Mouse (Mus musculus) kidney, adult 2 months (tissue): ENCODE measurements around the gene Pou6f1. TPM values are rescaled to one million over a fixed set of nuclear protein-coding genes. Genes with fewer than 3 reads are reported as not detected.
A peak's percentile ranks its signal among the peaks of the same experiment; 100 is the strongest.
"Not testable (repeated sequence)": the region's sequence is repeated elsewhere in the genome, so short reads cannot be mapped to it uniquely, and the experiment has no call there.

Experiments
- DNase-seq: peaks from one replicate; pipeline ENCODE4 v3.0.0; 2021
- H3K27ac ChIP-seq: fragments of 200-500 bp; 2 replicates; pipeline ENCODE4 v1.5.1; 2012; ENCODE audit warnings: low read depth, low read length, control low read depth, inconsistent platforms; ENCODE audit not compliant: insufficient read depth
- H3K27me3 ChIP-seq: fragments of 200-500 bp; replicated peaks from 2 replicates; pipeline ENCODE4 v1.6.1; 2012; ENCODE audit warnings: mild to moderate bottlenecking, moderate library complexity, low read length, inconsistent platforms; ENCODE audit not compliant: control insufficient read depth, insufficient read depth
- H3K36me3 ChIP-seq: fragments of 200-500 bp; 2 replicates; pipeline ENCODE4 v1.6.1; 2012; ENCODE audit warnings: mild to moderate bottlenecking, moderate library complexity, low read length, inconsistent platforms; ENCODE audit not compliant: control insufficient read depth, insufficient read depth
- H3K4me1 ChIP-seq: fragments of 200-500 bp; 2 replicates; pipeline ENCODE4 v1.6.1; 2011; ENCODE audit warnings: low read length; ENCODE audit not compliant: control insufficient read depth, insufficient read depth
- H3K4me3 ChIP-seq: fragments of 200-500 bp; 2 replicates; pipeline ENCODE4 v1.5.1; 2011; ENCODE audit warnings: mild to moderate bottlenecking, low read depth, low read length, control low read depth; ENCODE audit not compliant: insufficient read depth
- CTCF ChIP-seq: fragments of 200-500 bp; conservative IDR thresholded peaks from 2 replicates; pipeline ENCODE4 v1.5.1; 2011; ENCODE audit warnings: low read depth, mild to moderate bottlenecking, control low read depth, low read length, moderate library complexity, mixed read lengths; ENCODE audit not compliant: insufficient read depth, insufficient read length
- POLR2A ChIP-seq: fragments of 200-500 bp; IDR thresholded peaks from one replicate; pipeline ENCODE4 v1.6.1; 2011; ENCODE audit warnings: low read depth, low read length, control low read depth
- WGBS: fragments of 180-500 bp; shearing (Covaris S2); methylation state at CpG from one replicate; pipeline ENCODE4 v1.1.7; 2018; 5-methylcytosine and 5-hydroxymethylcytosine counted together
- polyA plus RNA-seq: library from polyadenylated mRNA; depleted of rRNA; stranded (reverse); fragments of >200 nt; gene quantifications from 2 replicates; pipeline ENCODE4 v1.2.3, GENCODE M21; 2012

The Pou6f1 gene
- polyA plus RNA-seq, 1 experiment, result 28.5 TPM

- DNase-seq, result no peak
- Histone ChIP-seq H3K4me3 (no peak overlapping the region), H3K27ac (no peak overlapping the region), H3K27me3 (no peaks in the 10 kb centered on the region), H3K4me1 (peaks cover 4% of the 10 kb centered on the region; the same call in 1 of the 2 replicates), H3K36me3 (no peaks in the 10 kb centered on the region)
- WGBS, result 82% methylated on average over 2 of the region's 2 CpGs
- TF ChIP-seq CTCF (no peak), POLR2A (no peak)
Observed at GRCm38 (mm10) chr15:100566531-100566930, 33.3 kb downstream of the Pou6f1 start.

GRCm38 (mm10) chr15:100557705-100558433, 41.9 kb downstream of the Pou6f1 start:
- TF ChIP-seq CTCF (no peak), POLR2A (no peak)
- DNase-seq, result no peak
- H3K36me3 ChIP-seq, result no peaks in the 10 kb centered on the region
- no peaks in the 10 kb centered on the region for H3K27me3 ChIP-seq
- no peak overlapping the region for H3K27ac ChIP-seq
- H3K4me3 ChIP-seq, result no peak overlapping the region
- 83% methylated on average over 5 of the region's 5 CpGs for WGBS
- no peaks in the 10 kb centered on the region for H3K4me1 ChIP-seq

DNA sequence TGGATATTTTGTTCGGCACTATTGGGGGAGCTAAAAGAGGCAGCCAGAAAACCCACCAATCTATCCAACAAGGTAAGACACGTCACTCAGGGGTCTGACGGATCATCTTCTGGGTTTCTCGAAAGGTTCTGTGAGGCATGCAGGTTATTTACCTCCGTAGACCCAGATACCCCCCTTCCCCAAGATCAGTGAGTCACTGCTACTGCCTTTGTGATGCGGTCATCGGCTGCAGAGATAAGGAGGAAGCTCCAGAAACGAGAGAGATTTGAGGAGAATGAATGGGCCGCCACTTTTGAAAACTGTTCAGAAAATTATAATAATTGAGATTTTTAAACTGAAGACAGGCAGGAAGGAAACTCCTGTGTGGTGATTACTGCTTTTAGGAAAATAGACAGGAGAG, 43.4 kb downstream of the Pou6f1 start:
- WGBS, result 87% methylated on average over 9 of the region's 9 CpGs
- Histone ChIP-seq H3K27me3 (no peaks in the 10 kb centered on the region), H3K4me1 (no peaks in the 10 kb centered on the region), H3K36me3 (no peaks in the 10 kb centered on the region), H3K27ac (no peak overlapping the region), H3K4me3 (no peak overlapping the region)
- no peak for DNase-seq
- no peak for TF ChIP-seq POLR2A
- no peak for TF ChIP-seq CTCF

DNA sequence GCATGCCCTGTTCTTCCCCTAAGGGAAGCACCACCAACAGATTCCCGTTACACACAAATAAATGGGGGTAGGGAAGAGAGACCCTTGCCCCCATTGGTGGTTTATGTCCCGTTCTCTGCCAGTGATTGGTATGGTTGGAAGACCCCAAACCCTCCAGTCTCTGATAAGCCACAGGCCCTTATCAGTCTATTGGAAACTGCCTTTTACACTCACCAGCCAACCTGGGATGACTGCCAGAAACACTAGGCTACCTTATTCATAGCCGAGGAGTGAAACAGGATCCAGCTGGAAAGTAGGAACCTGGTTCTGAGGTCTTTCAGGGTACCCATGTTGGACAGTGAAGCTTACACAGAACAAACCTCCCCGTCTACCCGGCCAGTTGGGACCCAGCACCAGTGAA, 43.8 kb downstream of the Pou6f1 start:
- peak; percentile 49 for DNase-seq
- H3K4me3 ChIP-seq, result no peak overlapping the region
- H3K4me1 ChIP-seq, result no peaks in the 10 kb centered on the region
- H3K27ac ChIP-seq, result no peak overlapping the region
- WGBS, result 77% methylated on average over 5 of the region's 5 CpGs
- H3K27me3 ChIP-seq, result no peaks in the 10 kb centered on the region
- no peak for TF ChIP-seq POLR2A
- no peak for TF ChIP-seq CTCF
- H3K36me3 ChIP-seq, result no peaks in the 10 kb centered on the region

GRCm38 (mm10) chr15:100551326-100552307, 48.2 kb downstream of the Pou6f1 start, which contains the start of gene Tfcp2:
Gene Tfcp2 (minus strand): TSS chr15:100552008.
- no peaks in the 10 kb centered on the region for H3K27me3 ChIP-seq
- peak; percentile 100 for DNase-seq
- H3K27ac ChIP-seq, result peak within 1 kb of the TSS; percentile 93
- H3K4me3 ChIP-seq, result peak within 1 kb of the TSS; percentile 72
- peaks cover 7% of the 10 kb centered on the region; the same call in 1 of the 2 replicates for H3K4me1 ChIP-seq
- WGBS, result under 1% methylated on average over 84 of the region's 84 CpGs
- TF ChIP-seq CTCF, result no peak
- TF ChIP-seq POLR2A, result peak; percentile 93
- H3K36me3 ChIP-seq, result no peaks in the 10 kb centered on the region

DNA sequence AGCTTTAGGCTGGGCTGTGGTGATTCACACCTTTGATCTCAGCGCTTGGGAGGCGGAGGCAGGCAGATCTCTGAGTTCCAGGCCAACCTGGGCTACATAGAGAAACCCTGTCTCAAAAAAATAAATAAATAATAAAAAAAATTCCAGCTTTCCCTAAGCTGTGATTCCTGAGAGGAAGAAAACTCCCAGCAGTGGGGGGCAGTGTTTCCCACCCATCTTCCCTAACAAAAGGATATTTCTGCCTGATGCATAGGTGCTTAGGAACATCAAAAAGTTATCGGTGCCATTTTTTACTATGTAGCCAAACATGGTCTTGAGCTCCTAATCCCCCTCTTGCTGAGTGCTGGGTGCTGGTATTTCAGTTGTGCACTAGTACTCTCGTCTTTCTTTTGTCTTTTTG, 49.5 kb downstream of the Pou6f1 start:
- Histone ChIP-seq H3K27ac (no peak overlapping the region), H3K4me1 (peaks cover 7% of the 10 kb centered on the region; the same call in 1 of the 2 replicates), H3K27me3 (no peaks in the 10 kb centered on the region), H3K36me3 (no peaks in the 10 kb centered on the region), H3K4me3 (peak overlapping the region; percentile 72; the same call in 1 of the 2 replicates)
- WGBS, result 73% methylated on average over 4 of the region's 4 CpGs
- DNase-seq, result peak; percentile 36
- TF ChIP-seq CTCF, result no peak
- TF ChIP-seq POLR2A, result no peak

- H3K36me3 ChIP-seq, H3K27ac ChIP-seq, H3K4me1 ChIP-seq, DNase-seq, H3K27me3 ChIP-seq, H3K4me3 ChIP-seq: not testable (repeated sequence)
- WGBS, result 92% methylated on average over 14 of the region's 14 CpGs
Observed at GRCm38 (mm10) chr15:100543651-100544030, 56.1 kb downstream of the Pou6f1 start.

- not testable (repeated sequence) for H3K27me3 ChIP-seq, H3K4me1 ChIP-seq, H3K36me3 ChIP-seq, DNase-seq, H3K27ac ChIP-seq, H3K4me3 ChIP-seq
- 96% methylated on average over 28 of the region's 28 CpGs for WGBS
Observed at GRCm38 (mm10) chr15:100542876-100543650, 56.7 kb downstream of the Pou6f1 start.
